Mouse (Mus musculus) thymus, postnatal 4 days (tissue): ENCODE data around the gene Ang4.
"Not testable (repeated sequence)": the region's sequence is repeated elsewhere in the genome, so short reads cannot be mapped to it uniquely, and the experiment has no call there.

Source experiments
- DNase-seq: peaks from one replicate; pipeline ENCODE4 v3.0.0; 2021

Gene Ang4

GRCm38 (mm10) chr14:51773490-51773889 is at the start of gene Ang4:
Ang4 (minus strand) TSS chr14:51773590.
- no peak for DNase-seq

- no peak for DNase-seq
Observed at GRCm38 (mm10) chr14:51799746-51800145, 26.4 kb upstream of the Ang4 start, which contains the start of gene AY358078. AY358078 (plus strand) TSS chr14:51800046.

- no peak for DNase-seq
Observed at GRCm38 (mm10) chr14:51794106-51794505, 20.7 kb upstream of the Ang4 start.

- DNase-seq = no peak
Observed at GRCm38 (mm10) chr14:51789196-51789595, 15.8 kb upstream of the Ang4 start.

GRCm38 (mm10) chr14:51787061-51787460 is 13.7 kb upstream of the Ang4 start:
- no peak for DNase-seq

- DNase-seq = no peak
Observed at GRCm38 (mm10) chr14:51786335-51786734, 12.9 kb upstream of the Ang4 start.

- DNase-seq = no peak
Observed at GRCm38 (mm10) chr14:51778865-51779481, 5.6 kb upstream of the Ang4 start.

- DNase-seq = no peak
Observed at GRCm38 (mm10) chr14:51777791-51778190, 4.4 kb upstream of the Ang4 start.

- not testable (repeated sequence) for DNase-seq
Observed at GRCm38 (mm10) chr14:51771378-51771777, 2.0 kb downstream of the Ang4 start.

- DNase-seq = no peak
Observed at GRCm38 (mm10) chr14:51755944-51756343, 17.4 kb downstream of the Ang4 start.

GRCm38 (mm10) chr14:51740347-51741170 is 32.8 kb downstream of the Ang4 start:
- DNase-seq = no peak

- no peak for DNase-seq
Observed at GRCm38 (mm10) chr14:51739150-51739993, 34.0 kb downstream of the Ang4 start.

GRCm38 (mm10) chr14:51738411-51739149 is 34.8 kb downstream of the Ang4 start:
- DNase-seq = no peak

GRCm38 (mm10) chr14:51737967-51738366 is 35.4 kb downstream of the Ang4 start:
- no peak for DNase-seq

- no peak for DNase-seq
Observed at GRCm38 (mm10) chr14:51717083-51717482, 56.3 kb downstream of the Ang4 start, which contains the start of gene Gm5800. Gm5800 (minus strand) TSS chr14:51717183.
